Mouse (Mus musculus) frontal cortex, postnatal 25 days (tissue): ENCODE measurements at regions not wholly inside any gene's neighbourhood (a gene's known extent, or its start where the extent isn't known, plus 50 kb on each side); places are given as distances from the start of the nearest gene placed in this dataset.

Experiments
- DNase-seq, 2 experiments: peaks; one replicate each; pipeline ENCODE4 v3.0.0; 2022; ENCODE audit warnings: low spot score in 2 of 2

GRCm38 (mm10) chr6:35458250-35458649 is 81.4 kb downstream of the Mtpn start:
- DNase-seq, result no peak

GRCm38 (mm10) chr6:35445007-35445406 is 94.7 kb downstream of the Mtpn start:
- no peak for DNase-seq

- peak; percentile 11 for DNase-seq
Observed at GRCm38 (mm10) chr6:35426301-35426700, 100.4 kb upstream of the Fam180a start.

GRCm38 (mm10) chr6:35424521-35424920 is 98.6 kb upstream of the Fam180a start:
- no peak for DNase-seq

GRCm38 (mm10) chr6:35420924-35421323 is 95.0 kb upstream of the Fam180a start:
- DNase-seq, result no peak

- DNase-seq, result no peak
Observed at GRCm38 (mm10) chr6:35405044-35405443, 79.1 kb upstream of the Fam180a start.

- DNase-seq, result no peak
Observed at GRCm38 (mm10) chr6:35403341-35403910, 77.5 kb upstream of the Fam180a start.

- DNase-seq, result no peak
Observed at GRCm38 (mm10) chr6:35395726-35396125, 69.8 kb upstream of the Fam180a start.

GRCm38 (mm10) chr6:35388827-35389226 is 62.9 kb upstream of the Fam180a start:
- no peak for DNase-seq

- DNase-seq, result no peak
Observed at GRCm38 (mm10) chr6:35381536-35381935, 55.6 kb upstream of the Fam180a start.

GRCm38 (mm10) chr6:35380721-35381466 is 55.0 kb upstream of the Fam180a start:
- DNase-seq, result peak in 1 of 2 experiments; percentile 13

GRCm38 (mm10) chr6:35379890-35380289 is 53.9 kb upstream of the Fam180a start:
- peak; percentile 60 for DNase-seq

- DNase-seq, result no peak
Observed at GRCm38 (mm10) chr6:35378851-35379250, 52.9 kb upstream of the Fam180a start.

GRCm38 (mm10) chr6:35377535-35377934 is 51.6 kb upstream of the Fam180a start:
- no peak for DNase-seq

- no peak for DNase-seq
Observed at GRCm38 (mm10) chr6:35376526-35376925, 50.6 kb upstream of the Fam180a start.
